Mouse (Mus musculus) hematopoietic multipotent progenitor cell, adult 10-12 weeks (in vitro differentiated cells): Measurements from ENCODE around the gene Gm525. TPM values are rescaled to one million over a fixed set of nuclear protein-coding genes. Genes with fewer than 3 reads are reported as not detected.

Experiments
- polyA plus RNA-seq: library from polyadenylated mRNA; stranded (reverse); fragments of >175 nt; gene quantifications from 2 replicates; pipeline ENCODE4 v1.2.3, GENCODE M21; 2012; ENCODE audit warnings: low replicate concordance

Gm525 gene
- not detected in 2 replicates for polyA plus RNA-seq

GRCm38 (mm10) chr11:89073541-89073940, at the start of gene Gm525:
TSS of gene Gm525 (plus strand) at chr11:89073841.

GRCm38 (mm10) chr11:89066750-89067149, 6.9 kb upstream of the Gm525 start, which contains the start of gene Dgke:
TSS of gene Dgke (minus strand) at chr11:89066850.

Other genes starting within 250 kb of the Gm525 start
- gene Akap1, start 209.3 kb upstream of the Gm525 start, polyA plus RNA-seq, result 1.5 and 3.0 TPM in 2 replicates
- 6.8 and 19.3 TPM in 2 replicates for gene Scpep1, start 118.4 kb upstream of the Gm525 start, polyA plus RNA-seq
- not detected in 2 replicates for gene Elobl, start 106.9 kb upstream of the Gm525 start, polyA plus RNA-seq
- gene Coil, start 103.6 kb upstream of the Gm525 start, polyA plus RNA-seq, result 5.0 and 7.9 TPM in 2 replicates
- 49.5 and 96.2 TPM in 2 replicates for gene Trim25, start 74.5 kb upstream of the Gm525 start, polyA plus RNA-seq
- 2.0 and 2.5 TPM in 2 replicates for gene Dgke, start 7.0 kb upstream of the Gm525 start, polyA plus RNA-seq
- not detected in 2 replicates for gene Nog, start 228.5 kb downstream of the Gm525 start, polyA plus RNA-seq